Mouse (Mus musculus) myocyte (in vitro differentiated cells): ENCODE measurements at regions not wholly inside any gene's neighbourhood (a gene's known extent, or its start where the extent isn't known, plus 50 kb on each side); places are given as distances from the start of the nearest gene placed in this dataset.

Experiments used
- MAX ChIP-seq: IDR thresholded peaks from one replicate; pipeline ENCODE4 v1.6.1; 2011; ENCODE audit warnings: low read depth, mild to moderate bottlenecking, control low read depth
- MYOG ChIP-seq, 3 experiments: IDR thresholded peaks; one replicate each; pipeline ENCODE4 v1.6.1; 2011; ENCODE audit warnings: control low read depth in 2 of 3, low read depth in 2 of 3, mild to moderate bottlenecking in 2 of 3; ENCODE audit not compliant: insufficient read length in 2 of 3, control insufficient read depth in 1 of 3, insufficient read depth in 1 of 3
- USF1 ChIP-seq: IDR thresholded peaks from one replicate; pipeline ENCODE4 v1.6.1; 2011; ENCODE audit warnings: low read depth, mild to moderate bottlenecking, control low read depth, moderate library complexity

GRCm38 (mm10) chr13:70313205-70313604 is 324.2 kb downstream of the Ice1 start:
- TF ChIP-seq MYOG (IDR thresholded peaks at IDR 0.05; ENCODE audit: control insufficient read depth in 1 of 3, insufficient read depth in 1 of 3, insufficient read length in 2 of 3, low read depth in 2 of 3) (no peak), USF1 (no peak), MAX (no peak)
